Mouse (Mus musculus) midbrain, embryonic 14.5 days (tissue): ENCODE measurements around the gene Foxn1. TPM values are rescaled to one million over a fixed set of nuclear protein-coding genes. Genes with fewer than 3 reads are reported as not detected.

Experiments
- ATAC-seq: fragments of 200-750 bp; cut with Nextera tagmentation; 2 replicates; pipeline ENCODE4 v1.8.0; 2017; ENCODE audit warnings: moderate number of reproducible peaks, moderate library complexity; ENCODE audit not compliant: low FRiP score, low TSS enrichment
- DNase-seq: peaks from one replicate; pipeline ENCODE4 v3.0.0-alpha.2; 2015
- H3K27ac ChIP-seq: fragments of 300-500 bp; sonication (generic); replicated peaks from 2 replicates; pipeline ENCODE4 v1.5.1; 2014; ENCODE audit warnings: mild to moderate bottlenecking, low read depth, low read length, moderate library complexity
- H3K27me3 ChIP-seq: fragments of 300-500 bp; sonication (generic); 2 replicates; pipeline ENCODE4 v1.6.1; 2014; ENCODE audit warnings: low read length, control low read depth, mixed read lengths; ENCODE audit not compliant: control insufficient read depth, insufficient read depth
- H3K36me3 ChIP-seq: fragments of 300-500 bp; sonication (generic); 2 replicates; pipeline ENCODE4 v1.6.1; 2014; ENCODE audit warnings: low read length, control low read depth; ENCODE audit not compliant: control insufficient read depth, insufficient read depth
- H3K4me1 ChIP-seq: fragments of 300-500 bp; sonication (generic); 2 replicates; pipeline ENCODE4 v1.6.1; 2014; ENCODE audit warnings: mild to moderate bottlenecking, antibody characterized with exemption, low read length, control low read depth; ENCODE audit not compliant: control insufficient read depth, insufficient read depth
- H3K4me2 ChIP-seq: fragments of 300-500 bp; sonication (generic); 2 replicates; pipeline ENCODE4 v1.6.1; 2014; ENCODE audit warnings: mild to moderate bottlenecking, low read length, moderate library complexity
- H3K4me3 ChIP-seq: fragments of 300-500 bp; sonication (generic); replicated peaks from 2 replicates; pipeline ENCODE4 v1.5.1; 2014; ENCODE audit warnings: low read depth, low read length
- H3K9ac ChIP-seq: fragments of 300-500 bp; sonication (generic); replicated peaks from 2 replicates; pipeline ENCODE4 v1.6.1; 2014; ENCODE audit warnings: mild to moderate bottlenecking, low read length, moderate library complexity
- H3K9me3 ChIP-seq: fragments of 300-500 bp; sonication (generic); 2 replicates; pipeline ENCODE4 v1.6.1; 2016; ENCODE audit warnings: low read length, control low read depth, mixed read lengths; ENCODE audit not compliant: control insufficient read depth
- WGBS: fragments of 180-500 bp; shearing (Covaris S2); extraction: QIAGEN DNeasy Blood & Tissue Kit; methylation state at CpG from one replicate; pipeline ENCODE4 v1.1.7; 2014; 5-methylcytosine and 5-hydroxymethylcytosine counted together
- polyA plus RNA-seq: library from polyadenylated mRNA; unstranded; fragments of >200 nt; fragmentation: Nextera tagmentation; extraction: Ambion mirVana; gene quantifications from 2 replicates; pipeline ENCODE4 v1.2.1, GENCODE M21; 2014

Foxn1 gene
- polyA plus RNA-seq, 1 experiment from 2014 or later: not detected

- WGBS: 91% methylated on average over 2 of the region's 2 CpGs
Observed at GRCm38 (mm10) chr11:78318411-78318810, 67.9 kb downstream of the Foxn1 start.

GRCm38 (mm10) chr11:78313662-78314061 is 72.7 kb downstream of the Foxn1 start:
- Histone ChIP-seq H3K9me3 (no peaks in the 10 kb centered on the region), H3K4me3 (no peak overlapping the region), H3K9ac (no peak overlapping the region), H3K36me3 (0 out of 2 replicates have a peak, but pooled peaks cover 8% of the 10 kb centered on the region), H3K4me1 (no peaks in the 10 kb centered on the region), H3K27me3 (no peaks in the 10 kb centered on the region), H3K27ac (no peak overlapping the region), H3K4me2 (no peak overlapping the region)
- WGBS: 95% methylated on average over 2 of the region's 2 CpGs
- no peak for ATAC-seq
- no peak for DNase-seq

More at GRCm38 (mm10) chr11:78318411-78318810, 67.9 kb downstream of the Foxn1 start:
- Histone ChIP-seq H3K9ac (no peak overlapping the region), H3K4me3 (no peak overlapping the region), H3K36me3 (peaks cover 14% of the 10 kb centered on the region; the same call in 1 of the 2 replicates), H3K27ac (no peak overlapping the region), H3K4me2 (no peak overlapping the region), H3K4me1 (0 out of 2 replicates have a peak, but pooled peaks cover 6% of the 10 kb centered on the region), H3K27me3 (no peaks in the 10 kb centered on the region), H3K9me3 (no peaks in the 10 kb centered on the region)
- ATAC-seq (no peak), DNase-seq (no peak)

- Histone ChIP-seq H3K27ac (no peak overlapping the region), H3K4me2 (no peak overlapping the region), H3K9me3 (no peaks in the 10 kb centered on the region), H3K9ac (no peak overlapping the region), H3K4me1 (no peaks in the 10 kb centered on the region), H3K27me3 (no peaks in the 10 kb centered on the region), H3K36me3 (0 out of 2 replicates have a peak, but pooled peaks cover 8% of the 10 kb centered on the region), H3K4me3 (no peak overlapping the region)
- DNase-seq (no peak), ATAC-seq (no peak)
- 77% methylated on average over 8 of the region's 8 CpGs for WGBS
Observed at GRCm38 (mm10) chr11:78310861-78311511, 75.4 kb downstream of the Foxn1 start.

Other genes with a start within 250 kb of the Foxn1 start
- 68.4 and 103 TPM in 2 replicates for gene Traf4, start 221.0 kb downstream of the Foxn1 start, polyA plus RNA-seq
- gene Nek8, start 209.9 kb downstream of the Foxn1 start, polyA plus RNA-seq: 3.9 and 4.2 TPM in 2 replicates
- gene Tlcd1, start 209.8 kb downstream of the Foxn1 start, polyA plus RNA-seq: 6.4 and 6.9 TPM in 2 replicates
- 977 and 1,164 TPM in 2 replicates for gene Rpl23a, start 203.0 kb downstream of the Foxn1 start, polyA plus RNA-seq
- gene Rab34, start 198.1 kb downstream of the Foxn1 start, polyA plus RNA-seq: 51.7 and 53.3 TPM in 2 replicates
- 0.97 and 1.0 TPM in 2 replicates for gene Proca1, start 193.2 kb downstream of the Foxn1 start, polyA plus RNA-seq
- gene Sdf2, start 140.8 kb downstream of the Foxn1 start, polyA plus RNA-seq: 84.5 and 99.1 TPM in 2 replicates
- 21.2 and 29.5 TPM in 2 replicates for gene Supt6, start 140.6 kb downstream of the Foxn1 start, polyA plus RNA-seq
- gene 2610507B11Rik, start 124.8 kb downstream of the Foxn1 start, polyA plus RNA-seq: 52.8 and 72.1 TPM in 2 replicates
- 0.15 and 0.34 TPM in 2 replicates for gene BC030499, start 95.7 kb downstream of the Foxn1 start, polyA plus RNA-seq
- 5.8 and 8.7 TPM in 2 replicates for gene Spag5, start 85.0 kb downstream of the Foxn1 start, polyA plus RNA-seq
- 71.2 and 89.5 TPM in 2 replicates for gene Aldoc, start 63.6 kb downstream of the Foxn1 start, polyA plus RNA-seq
- 54.7 and 63.6 TPM in 2 replicates for gene Pigs, start 58.1 kb downstream of the Foxn1 start, polyA plus RNA-seq
- 78.3 and 98.1 TPM in 2 replicates for gene Unc119, start 43.1 kb downstream of the Foxn1 start, polyA plus RNA-seq
- not detected in 2 replicates for gene Slc13a2, start 35.7 kb upstream of the Foxn1 start, polyA plus RNA-seq
- 21.4 and 22.7 TPM in 2 replicates for gene Slc46a1, start 79.1 kb upstream of the Foxn1 start, polyA plus RNA-seq
- gene Sarm1, start 111.2 kb upstream of the Foxn1 start, polyA plus RNA-seq: 49.7 and 55.6 TPM in 2 replicates
- gene Vtn, start 112.5 kb upstream of the Foxn1 start, polyA plus RNA-seq: 40.0 and 134 TPM in 2 replicates
- gene Sebox, start 116.9 kb upstream of the Foxn1 start, polyA plus RNA-seq: not detected in 2 replicates
- gene Tmem199, start 125.6 kb upstream of the Foxn1 start, polyA plus RNA-seq: 104 and 108 TPM in 2 replicates
- 165 and 171 TPM in 2 replicates for gene Poldip2, start 125.6 kb upstream of the Foxn1 start, polyA plus RNA-seq
- 51.7 and 58.4 TPM in 2 replicates for gene Tnfaip1, start 149.8 kb upstream of the Foxn1 start, polyA plus RNA-seq
- gene Ift20, start 149.8 kb upstream of the Foxn1 start, polyA plus RNA-seq: 133 and 135 TPM in 2 replicates
- 32.0 and 32.8 TPM in 2 replicates for gene Tmem97, start 164.2 kb upstream of the Foxn1 start, polyA plus RNA-seq